Mouse (Mus musculus) CH12.LX (cell line): ENCODE measurements around the gene Adamts7. TPM values are rescaled to one million over a fixed set of nuclear protein-coding genes. Genes with fewer than 3 reads are reported as not detected.

Experiments used
- DNase-seq: peaks from one replicate; pipeline ENCODE4 v3.0.0-alpha.2; 2013; ENCODE audit errors: extremely low read depth
- H3K27ac ChIP-seq: 2 replicates; pipeline ENCODE4 v1.5.1; 2012; ENCODE audit warnings: low read depth, mild to moderate bottlenecking, control low read depth, moderate library complexity; ENCODE audit not compliant: insufficient read depth
- H3K27me3 ChIP-seq: replicated peaks from 2 replicates; pipeline ENCODE3; 2012; ENCODE audit warnings: inconsistent platforms
- H3K36me3 ChIP-seq, 2 experiments: replicated peaks in 1 of 2; 2 replicates each; pipeline versions ENCODE3 to v1.6.1; 2012; ENCODE audit warnings: inconsistent platforms in 1 of 2, low read length in 1 of 2, mild to moderate bottlenecking in 1 of 2, mixed read lengths in 1 of 2, moderate library complexity in 1 of 2; ENCODE audit not compliant: control insufficient read depth in 1 of 2, insufficient read depth in 1 of 2
- H3K4me1 ChIP-seq, 2 experiments: 2 replicates each; pipeline ENCODE4 v1.6.1; 2012; ENCODE audit warnings: inconsistent platforms in 1 of 2, moderate library complexity in 1 of 2; ENCODE audit not compliant: insufficient read depth in 2 of 2, control insufficient read depth in 1 of 2
- H3K4me2 ChIP-seq: 2 replicates; pipeline ENCODE4 v1.6.1; 2012; ENCODE audit warnings: low read depth, mild to moderate bottlenecking, control low read depth; ENCODE audit not compliant: poor library complexity, insufficient read depth, severe bottlenecking
- H3K4me3 ChIP-seq, 3 experiments: fragments of 150-350 bp in 1 of 3; sonication (generic) in 1 of 3; replicated peaks in 1 of 3; 2 replicates each; pipeline versions ENCODE3 to v1.5.1; 2011 to 2012; ENCODE audit warnings: low read depth in 2 of 3, low read length in 2 of 3, mild to moderate bottlenecking in 2 of 3, moderate library complexity in 2 of 3, control low read depth in 1 of 3, improper control_type of control experiment in 1 of 3, inconsistent platforms in 1 of 3, mixed read lengths in 1 of 3; ENCODE audit not compliant: poor library complexity in 1 of 3
- H3K79me2 ChIP-seq: replicated peaks from 2 replicates; pipeline ENCODE4 v1.6.1; 2012; ENCODE audit warnings: mild to moderate bottlenecking, moderate library complexity; ENCODE audit not compliant: control insufficient read depth, poor library complexity, insufficient read depth, severe bottlenecking; ENCODE audit errors: extremely low read depth
- H3K9ac ChIP-seq: 2 replicates; pipeline ENCODE4 v1.6.1; 2012; ENCODE audit warnings: low read depth, mild to moderate bottlenecking, control low read depth, moderate library complexity; ENCODE audit not compliant: insufficient read depth
- H3K9me3 ChIP-seq: replicated peaks from 2 replicates; pipeline ENCODE3; 2012; ENCODE audit warnings: low read length, inconsistent platforms, mixed read lengths
- BHLHE40 ChIP-seq: IDR thresholded peaks from 2 replicates; pipeline ENCODE4 v1.6.1; 2011; ENCODE audit warnings: mild to moderate bottlenecking, low read depth, low read length, improper control_type of control experiment
- CHD1 ChIP-seq: IDR thresholded peaks from 2 replicates; pipeline ENCODE4 v1.6.1; 2012; ENCODE audit warnings: low read depth, low read length, improper control_type of control experiment, inconsistent platforms
- CHD2 ChIP-seq: IDR thresholded peaks from 2 replicates; pipeline ENCODE4 v1.6.1; 2011; ENCODE audit warnings: low read length, improper control_type of control experiment
- CTCF ChIP-seq, 2 experiments: IDR thresholded peaks in 1 of 2; conservative IDR thresholded peaks in 1 of 2; 2 replicates each; pipeline ENCODE4 v1.5.1; 2011 to 2012; ENCODE audit warnings: low read depth in 2 of 2, low read length in 2 of 2, improper control_type of control experiment in 1 of 2, inconsistent platforms in 1 of 2, mild to moderate bottlenecking in 1 of 2, moderate library complexity in 1 of 2
- E2F4 ChIP-seq: IDR thresholded peaks from 2 replicates; pipeline ENCODE4 v1.6.1; 2011; ENCODE audit warnings: low read depth, low read length, improper control_type of control experiment; ENCODE audit not compliant: insufficient replicate concordance
- ELF1 ChIP-seq: IDR thresholded peaks from 2 replicates; pipeline ENCODE4 v1.6.1; 2014; ENCODE audit warnings: low read depth, mild to moderate bottlenecking, inconsistent platforms, low read length, improper control_type of control experiment
- ETS1 ChIP-seq: conservative IDR thresholded peaks from 2 replicates; pipeline ENCODE4 v1.6.1; 2012; ENCODE audit warnings: low read depth, mild to moderate bottlenecking, inconsistent platforms, low read length, improper control_type of control experiment, moderate library complexity
- GABPA ChIP-seq: IDR thresholded peaks from 2 replicates; pipeline ENCODE4 v1.6.1; 2012; ENCODE audit warnings: low read depth, low read length, improper control_type of control experiment, inconsistent platforms; ENCODE audit not compliant: insufficient replicate concordance
- HCFC1 ChIP-seq: IDR thresholded peaks from 2 replicates; pipeline ENCODE4 v1.6.1; 2012; ENCODE audit warnings: low read depth, mild to moderate bottlenecking, inconsistent platforms, low read length, improper control_type of control experiment
- IRF4 ChIP-seq: IDR thresholded peaks from 2 replicates; pipeline ENCODE4 v1.6.1; 2014; ENCODE audit warnings: low read depth, mild to moderate bottlenecking, inconsistent platforms, low read length, improper control_type of control experiment
- JUND ChIP-seq: conservative IDR thresholded peaks from 2 replicates; pipeline ENCODE4 v1.6.1; 2011; ENCODE audit warnings: low read depth, low read length, improper control_type of control experiment
- KAT2A ChIP-seq: IDR thresholded peaks from 2 replicates; pipeline ENCODE4 v1.6.1; 2012; ENCODE audit warnings: low read length, improper control_type of control experiment, inconsistent platforms; ENCODE audit not compliant: insufficient replicate concordance
- MAFK ChIP-seq: IDR thresholded peaks from 2 replicates; pipeline ENCODE4 v1.6.1; 2011; ENCODE audit warnings: low read length, improper control_type of control experiment; ENCODE audit not compliant: insufficient replicate concordance
- MAX ChIP-seq: IDR thresholded peaks from 2 replicates; pipeline ENCODE4 v1.6.1; 2011; ENCODE audit warnings: low read length, improper control_type of control experiment
- MAZ ChIP-seq: IDR thresholded peaks from 2 replicates; pipeline ENCODE4 v1.6.1; 2012; ENCODE audit warnings: low read depth, mild to moderate bottlenecking, inconsistent platforms, low read length, improper control_type of control experiment, moderate library complexity
- MEF2A ChIP-seq: IDR thresholded peaks from 2 replicates; pipeline ENCODE4 v1.6.1; 2014; ENCODE audit warnings: low read depth, mild to moderate bottlenecking, inconsistent platforms, low read length, improper control_type of control experiment, borderline replicate concordance
- MXI1 ChIP-seq: IDR thresholded peaks from 2 replicates; pipeline ENCODE4 v1.6.1; 2011; ENCODE audit warnings: mild to moderate bottlenecking, low read depth, low read length, improper control_type of control experiment
- MYC ChIP-seq: IDR thresholded peaks from 2 replicates; pipeline ENCODE4 v1.6.1; 2011; ENCODE audit warnings: low read depth, mild to moderate bottlenecking, improper control_type of control experiment, low read length
- NELFE ChIP-seq: IDR thresholded peaks from 2 replicates; pipeline ENCODE4 v1.6.1; 2011; ENCODE audit warnings: low read depth, low read length, improper control_type of control experiment
- NRF1 ChIP-seq: IDR thresholded peaks from 2 replicates; pipeline ENCODE4 v1.6.1; 2014; ENCODE audit warnings: low read depth, mild to moderate bottlenecking, inconsistent platforms, low read length, improper control_type of control experiment, moderate library complexity
- POLR2A ChIP-seq: IDR thresholded peaks from 2 replicates; pipeline ENCODE4 v1.6.1; 2011; ENCODE audit warnings: low read depth, mild to moderate bottlenecking, improper control_type of control experiment, low read length
- POLR2AphosphoS2 ChIP-seq: IDR thresholded peaks from 2 replicates; pipeline ENCODE4 v1.6.1; 2011; ENCODE audit warnings: low read depth, low read length, improper control_type of control experiment
- RAD21 ChIP-seq: IDR thresholded peaks from 2 replicates; pipeline ENCODE4 v1.6.1; 2011; ENCODE audit warnings: low read depth, mild to moderate bottlenecking, low read length, improper control_type of control experiment, moderate library complexity
- SIN3A ChIP-seq: IDR thresholded peaks from 2 replicates; pipeline ENCODE4 v1.6.1; 2012; ENCODE audit warnings: low read length, improper control_type of control experiment, inconsistent platforms
- SMC3 ChIP-seq: IDR thresholded peaks from 2 replicates; pipeline ENCODE4 v1.6.1; 2011; ENCODE audit warnings: low read depth, low read length, improper control_type of control experiment
- TBP ChIP-seq: conservative IDR thresholded peaks from 2 replicates; pipeline ENCODE4 v1.6.1; 2011; ENCODE audit warnings: low read depth, low read length, improper control_type of control experiment
- TCF12 ChIP-seq: IDR thresholded peaks from 2 replicates; pipeline ENCODE4 v1.6.1; 2014; ENCODE audit warnings: low read depth, mild to moderate bottlenecking, inconsistent platforms, low read length, improper control_type of control experiment
- UBTF ChIP-seq: IDR thresholded peaks from 2 replicates; pipeline ENCODE4 v1.6.1; 2012; ENCODE audit warnings: low read depth, mild to moderate bottlenecking, inconsistent platforms, low read length, improper control_type of control experiment, moderate library complexity
- USF1 ChIP-seq: IDR thresholded peaks from 2 replicates; pipeline ENCODE4 v1.6.1; 2014; ENCODE audit warnings: low read depth, mild to moderate bottlenecking, inconsistent platforms, low read length, improper control_type of control experiment
- ZC3H11A ChIP-seq: IDR thresholded peaks from 2 replicates; pipeline ENCODE4 v1.6.1; 2012; ENCODE audit warnings: low read depth, mild to moderate bottlenecking, inconsistent platforms, low read length, improper control_type of control experiment
- dilution Hi-C: fragments of 300-500 bp; cut with MboI; formaldehyde crosslinking; loops from 2 replicates; pipeline ENCODE4 v1.14.3; 2020; ENCODE audit warnings: low sequenced_read_pairs; ENCODE audit not compliant: extremely low pct_unique_long_range_greater_than_20kb, extremely low pct_ligation_motif_present
- in situ Hi-C: fragments of 300-500 bp; cut with MboI; formaldehyde crosslinking; loops from 3 replicates; pipeline ENCODE4 v1.14.3; 2019; ENCODE audit warnings: low sequenced_read_pairs, low pct_ligation_motif_present, low pct_unique_long_range_greater_than_20kb, mixed read lengths
- polyA plus RNA-seq: library from polyadenylated mRNA; unstranded; fragments of >175 nt; gene quantifications from 2 replicates; pipeline ENCODE4 v1.2.1, GENCODE M21; 2012; ENCODE audit warnings: low read depth; ENCODE audit not compliant: insufficient read length
- total RNA-seq, 2 experiments: library from RNA; depleted of rRNA; stranded (reverse); fragments of 300-350 nt in 1 of 2; fragments of >200 nt in 1 of 2; gene quantifications; 2 replicates each; pipeline ENCODE4 v1.2.3; 2012 to 2014

Adamts7 gene
- total and polyA plus RNA-seq, 3 experiments = 4.7 to 15.7 (median 9.2) TPM

- Histone ChIP-seq H3K36me3 (peaks cover 0 to 2% of the 10 kb centered on the region in 2 experiments), H3K27ac (peak within 1 kb of the TSS; percentile 94), H3K9ac (peak within 1 kb of the TSS; percentile 91), H3K4me3 (peak within 1 kb of the TSS; percentile 86 to 99 (median 89)), H3K27me3 (no peaks in the 10 kb centered on the region), H3K4me2 (peak within 1 kb of the TSS; percentile 95), H3K4me1 (peaks cover 0 to 23% of the 10 kb centered on the region in 2 experiments; a peak in 2 of 4 replicates), H3K79me2 (peaks cover 39% of the 10 kb centered on the region), H3K9me3 (no peaks in the 10 kb centered on the region)
- TF ChIP-seq SIN3A (peak; percentile 80), MXI1 (peak; percentile 44; the same call in 1 of the 2 replicates), GABPA (peak; percentile 93), MEF2A (0 out of 2 replicates have a peak, but pooled peaks have one; percentile 34), MAZ (peak; percentile 86), NRF1 (peak; percentile 79), UBTF (0 out of 2 replicates have a peak, but pooled peaks have one; percentile 44), SMC3 (no peak), POLR2A (peak; percentile 61), ELF1 (peak; percentile 81), MAFK (0 out of 2 replicates have a peak, but pooled peaks have one; percentile 9), RAD21 (no peak), USF1 (no peak), HCFC1 (peak; percentile 95), ETS1 (0 out of 2 replicates have a peak, but pooled peaks have one; percentile 6), MYC (no peak), JUND (no peak), POLR2AphosphoS2 (no peak; the same call in 1 of the 2 replicates), CTCF (conservative IDR thresholded peaks at IDR 0.05 in 1 of 2, IDR thresholded peaks at IDR 0.05 in 1 of 2; ENCODE audit: low read depth in 2 of 2, low read length in 2 of 2) (no peak), MAX (peak; percentile 44; the same call in 1 of the 2 replicates), TBP (0 out of 2 replicates have a peak, but pooled peaks have one; percentile 38), TCF12 (peak; percentile 76), E2F4 (no peak), ZC3H11A (no peak), CHD1 (no peak), BHLHE40 (no peak; the same call in 1 of the 2 replicates), NELFE (0 out of 2 replicates have a peak, but pooled peaks have one; percentile 19), IRF4 (peak; percentile 73), CHD2 (peak; percentile 98), KAT2A (peak; percentile 98)
- DNase-seq = peak; percentile 95
- in situ Hi-C loops = loop anchor here (5.0 kb wide), 1 partner anchor 83 kb away; no protein-coding TSS in a partner anchor
- dilution Hi-C loops = no loop called here
Measured at GRCm38 (mm10) chr9:90114567-90115307, 48.1 kb upstream of the Adamts7 start, which contains the start of gene Morf4l1. TSS of gene Morf4l1 (minus strand) at chr9:90114774.
